Mouse (Mus musculus) MEL (cell line): Measurements from ENCODE around the gene Smad1.

Source experiments
- CTCF ChIP-seq, 3 experiments: IDR thresholded peaks in 2 of 3; conservative IDR thresholded peaks in 1 of 3; 2 replicates each; pipeline ENCODE4 v1.5.1; 2011 to 2012; ENCODE audit warnings: low read length in 3 of 3, low read depth in 2 of 3, mild to moderate bottlenecking in 2 of 3, improper control_type of control experiment in 1 of 3, inconsistent platforms in 1 of 3, mixed read lengths in 1 of 3, moderate library complexity in 1 of 3; ENCODE audit not compliant: control insufficient read depth in 1 of 3, insufficient read depth in 1 of 3, poor library complexity in 1 of 3, severe bottlenecking in 1 of 3
- EP300 ChIP-seq, 2 experiments: IDR thresholded peaks; 2 replicates each; pipeline ENCODE4 v1.6.1; 2011; ENCODE audit warnings: improper control_type of control experiment in 2 of 2, low read length in 2 of 2, low read depth in 1 of 2, mild to moderate bottlenecking in 1 of 2
- ETS1 ChIP-seq: IDR thresholded peaks from 2 replicates; pipeline ENCODE4 v1.6.1; 2012; ENCODE audit warnings: low read depth, mild to moderate bottlenecking, inconsistent platforms, low read length, improper control_type of control experiment, moderate library complexity
- GABPA ChIP-seq: IDR thresholded peaks from 2 replicates; pipeline ENCODE4 v1.6.1; 2012; ENCODE audit warnings: low read depth, mild to moderate bottlenecking, inconsistent platforms, low read length, improper control_type of control experiment, moderate library complexity
- HCFC1 ChIP-seq: IDR thresholded peaks from 2 replicates; pipeline ENCODE4 v1.6.1; 2012; ENCODE audit warnings: low read depth, mild to moderate bottlenecking, inconsistent platforms, low read length, improper control_type of control experiment, moderate library complexity
- MAX ChIP-seq: IDR thresholded peaks from 2 replicates; pipeline ENCODE4 v1.6.1; 2011; ENCODE audit warnings: low read length, improper control_type of control experiment
- POLR2A ChIP-seq, 2 experiments: IDR thresholded peaks; 2 replicates each; pipeline ENCODE4 v1.6.1; 2011 to 2012; ENCODE audit warnings: low read length in 2 of 2, mild to moderate bottlenecking in 2 of 2, control low read depth in 1 of 2, improper control_type of control experiment in 1 of 2, low read depth in 1 of 2, moderate library complexity in 1 of 2; ENCODE audit not compliant: control insufficient read depth in 1 of 2, insufficient read depth in 1 of 2, poor library complexity in 1 of 2
- POLR2AphosphoS2 ChIP-seq: IDR thresholded peaks from 2 replicates; pipeline ENCODE4 v1.6.1; 2011; ENCODE audit warnings: low read length, improper control_type of control experiment
- POLR2AphosphoS5 ChIP-seq: IDR thresholded peaks from 2 replicates; pipeline ENCODE4 v1.6.1; 2012; ENCODE audit warnings: low read depth, borderline replicate concordance, mild to moderate bottlenecking, inconsistent platforms, low read length, moderate library complexity, mixed read lengths
- TAL1 ChIP-seq: IDR thresholded peaks from 2 replicates; pipeline ENCODE4 v1.6.1; 2012; ENCODE audit warnings: mild to moderate bottlenecking, inconsistent platforms, low read length, moderate library complexity, mixed read lengths
- USF1 ChIP-seq: IDR thresholded peaks from 2 replicates; pipeline ENCODE4 v1.6.1; 2014; ENCODE audit warnings: low read depth, mild to moderate bottlenecking, inconsistent platforms, low read length, improper control_type of control experiment, moderate library complexity
- ZC3H11A ChIP-seq: IDR thresholded peaks from 2 replicates; pipeline ENCODE4 v1.6.1; 2012; ENCODE audit warnings: low read depth, mild to moderate bottlenecking, inconsistent platforms, low read length, improper control_type of control experiment

GRCm38 (mm10) chr8:79389074-79389786 lies 10.1 kb downstream of the Smad1 start:
- TF ChIP-seq POLR2A (IDR thresholded peaks at IDR 0.05; ENCODE audit: control insufficient read depth in 1 of 2, insufficient read depth in 1 of 2, low read depth in 1 of 2, low read length in 2 of 2, poor library complexity in 1 of 2) (peak in 1 of 2 experiments; percentile 54; a peak in 1 of 4 replicates), USF1 (no peak), GABPA (no peak), ETS1 (0 out of 2 replicates have a peak, but pooled peaks have one; percentile 40), EP300 (IDR thresholded peaks at IDR 0.05; ENCODE audit: low read depth in 1 of 2, low read length in 2 of 2) (no peak), CTCF (IDR thresholded peaks at IDR 0.05 in 2 of 3, conservative IDR thresholded peaks at IDR 0.05 in 1 of 3; ENCODE audit: control insufficient read depth in 1 of 3, insufficient read depth in 1 of 3, low read depth in 2 of 3, low read length in 3 of 3, poor library complexity in 1 of 3, severe bottlenecking in 1 of 3) (no peak), TAL1 (no peak), POLR2AphosphoS2 (no peak), POLR2AphosphoS5 (no peak), HCFC1 (no peak), MAX (no peak), ZC3H11A (no peak)
